Mouse (Mus musculus) spleen, adult 2 months (tissue): ENCODE results near the gene Pth2.

Source experiments
- CTCF ChIP-seq: fragments of 200-500 bp; IDR thresholded peaks from 2 replicates; pipeline ENCODE4 v1.5.1; 2011; ENCODE audit warnings: mild to moderate bottlenecking, inconsistent platforms; ENCODE audit not compliant: insufficient read depth, insufficient read length, insufficient replicate concordance; ENCODE audit errors: extremely low read depth
- POLR2A ChIP-seq: fragments of 200-500 bp; IDR thresholded peaks from 2 replicates; pipeline ENCODE4 v1.6.1; 2011; ENCODE audit warnings: low read depth, low read length, inconsistent platforms

- TF ChIP-seq POLR2A, result no peak
- TF ChIP-seq CTCF, result no peak
Observed at GRCm38 (mm10) chr7:45213708-45214107, 32.9 kb downstream of the Pth2 start.
